Mouse (Mus musculus) heart, postnatal 10 days (tissue): ENCODE measurements at regions not wholly inside any gene's neighbourhood (a gene's known extent, or its start where the extent isn't known, plus 50 kb on each side); places are given as distances from the start of the nearest gene placed in this dataset.

Experiments
- DNase-seq, 2 experiments: peaks; one replicate each; pipeline ENCODE4 v3.0.0; 2021
- intact Hi-C: fragments of 180-260 bp; cut with DNase I; formaldehyde crosslinking; loops from one replicate; pipeline ENCODE4 v1.15.1; 2025

DNA sequence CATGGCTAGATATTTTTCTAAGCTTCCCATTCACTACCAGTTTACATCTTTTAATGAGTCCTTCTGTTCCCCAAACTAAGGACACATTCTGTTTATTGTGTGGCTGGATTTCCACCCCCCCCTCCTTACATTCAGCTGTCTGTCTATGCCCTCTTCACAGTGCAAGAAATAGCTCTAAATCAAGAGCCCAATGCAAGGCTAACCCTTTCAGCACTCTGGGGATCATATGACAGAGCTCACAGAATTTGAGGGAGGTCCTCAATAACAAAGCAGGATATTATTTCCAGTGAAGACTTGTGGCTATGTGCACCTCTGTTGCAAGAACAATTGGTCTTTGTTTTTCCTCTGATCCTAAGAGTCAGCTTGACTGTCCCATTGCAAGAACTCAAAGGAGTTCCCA lies 874.1 kb upstream of the Gje1 start:
- intact Hi-C loops = no loop called here
- no peak for DNase-seq

GRCm38 (mm10) chr10:15586081-15586480 lies 868.1 kb upstream of the Gje1 start:
- intact Hi-C loops = no loop called here
- DNase-seq = peak; percentile 12 to 25

GRCm38 (mm10) chr10:15564119-15564518 lies 846.1 kb upstream of the Gje1 start:
- intact Hi-C loops = no loop called here
- DNase-seq = no peak

GRCm38 (mm10) chr10:15553407-15554064 lies 835.5 kb upstream of the Gje1 start:
- intact Hi-C loops = no loop called here

GRCm38 (mm10) chr10:15541797-15542350 lies 823.9 kb upstream of the Gje1 start:
- DNase-seq = no peak

More at GRCm38 (mm10) chr10:15553407-15554064, 835.5 kb upstream of the Gje1 start:
- no peak for DNase-seq

DNA sequence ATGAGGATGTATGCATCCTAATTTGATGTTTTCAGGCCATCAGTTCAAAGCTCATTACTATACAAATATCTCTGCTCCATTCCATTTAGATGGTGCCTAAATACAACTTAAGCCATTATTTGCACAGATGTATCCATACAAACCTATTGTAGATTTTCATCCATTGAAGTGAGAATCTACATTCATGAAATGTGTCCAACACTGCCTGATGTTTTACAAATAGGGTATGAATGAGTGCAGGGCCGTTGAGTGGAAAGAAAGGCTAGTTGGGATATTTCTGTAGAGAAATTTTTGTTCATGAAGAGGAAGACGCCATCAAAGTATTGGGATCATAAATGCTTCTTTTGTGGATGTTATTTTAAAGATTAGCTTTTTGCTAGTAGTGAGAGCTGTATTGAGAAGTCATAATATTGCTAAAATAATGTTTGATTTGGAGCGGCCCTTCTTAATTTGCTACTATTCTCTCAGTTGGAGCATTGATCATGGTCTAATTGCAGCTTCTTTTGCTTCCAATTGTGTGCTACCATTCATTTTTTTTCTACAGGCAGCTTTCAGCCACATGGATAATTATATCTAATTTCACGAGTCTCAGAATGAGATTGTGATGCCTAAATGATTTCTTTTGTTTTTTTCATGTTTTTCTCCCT lies 822.9 kb upstream of the Gje1 start:
- no peak for DNase-seq
- intact Hi-C loops = no loop called here

More at GRCm38 (mm10) chr10:15541797-15542350, 823.9 kb upstream of the Gje1 start:
- intact Hi-C loops = no loop called here

DNA sequence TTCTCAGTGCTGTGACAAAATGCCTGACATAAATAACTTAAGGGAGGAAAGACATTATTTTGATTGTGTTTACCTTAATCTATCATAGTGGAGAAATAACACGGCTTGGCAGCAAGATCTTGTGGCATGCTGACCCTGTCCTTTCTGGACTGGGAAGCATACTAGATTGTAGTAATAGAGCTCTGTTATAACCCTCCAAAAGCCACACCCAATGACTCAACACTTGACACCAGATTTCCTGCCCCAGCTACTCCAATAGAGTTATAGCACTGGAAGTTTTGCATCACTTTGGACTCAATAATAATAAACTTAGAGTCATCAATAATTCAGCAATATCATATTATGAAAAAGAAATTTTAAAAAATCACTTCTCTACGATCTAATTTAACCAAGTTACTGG lies 818.0 kb upstream of the Gje1 start:
- DNase-seq = no peak
- intact Hi-C loops = no loop called here

GRCm38 (mm10) chr10:15487367-15487766 lies 769.4 kb upstream of the Gje1 start:
- intact Hi-C loops = no loop called here
- DNase-seq = no peak

- intact Hi-C loops = no loop called here
- DNase-seq = peak in 1 of 2 experiments; percentile 4
Measured at GRCm38 (mm10) chr10:15443281-15443680, 725.3 kb upstream of the Gje1 start.

DNA sequence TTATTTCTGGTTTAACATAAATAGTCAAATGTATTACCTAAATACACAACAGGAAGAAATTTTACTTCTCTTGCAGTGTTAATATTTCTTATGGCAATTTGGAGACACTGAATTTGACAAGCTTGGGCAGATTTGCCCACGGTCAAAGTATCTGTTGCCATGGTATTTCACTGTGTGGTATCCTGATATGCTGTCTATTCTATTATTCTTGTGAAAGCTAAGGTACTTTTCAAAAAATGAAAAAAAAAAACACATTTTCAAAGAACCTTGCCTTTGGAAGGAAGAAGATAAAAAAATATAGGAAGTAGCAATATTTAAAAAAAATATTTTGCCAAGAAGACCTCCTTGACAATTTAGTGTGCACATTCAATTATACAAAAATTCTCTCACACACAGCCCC lies 723.2 kb upstream of the Gje1 start:
- no peak for DNase-seq
- intact Hi-C loops = no loop called here

GRCm38 (mm10) chr10:15426746-15427145 lies 708.7 kb upstream of the Gje1 start:
- peak in 1 of 2 experiments; percentile 2 for DNase-seq
- intact Hi-C loops = no loop called here

DNA sequence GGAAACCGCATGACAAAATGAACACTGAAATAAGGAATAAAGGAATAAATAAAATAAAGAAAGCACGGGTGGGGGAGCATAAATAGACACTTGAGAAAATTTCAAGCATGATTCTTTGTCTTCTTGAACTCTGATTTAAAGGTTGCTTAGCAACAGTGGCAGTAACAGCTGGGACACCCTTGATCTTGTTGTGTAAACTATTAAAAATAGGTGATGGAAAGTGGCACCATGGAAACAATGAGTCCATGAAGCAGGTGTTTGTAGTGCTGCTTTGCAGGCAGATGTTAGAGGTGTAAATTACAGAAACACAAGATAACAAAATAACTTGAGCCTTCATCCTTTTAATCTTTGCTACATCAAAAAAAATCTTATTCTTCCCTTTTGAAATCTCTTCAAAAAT lies 688.2 kb upstream of the Gje1 start:
- intact Hi-C loops = no loop called here

GRCm38 (mm10) chr10:15405706-15406105 lies 687.7 kb upstream of the Gje1 start:
- DNase-seq = no peak
- intact Hi-C loops = no loop called here

More for the DNA sequence above, 688.2 kb upstream of the Gje1 start:
- DNase-seq = no peak

- DNase-seq = no peak
- intact Hi-C loops = no loop called here
Measured at GRCm38 (mm10) chr10:15399964-15400363, 682.0 kb upstream of the Gje1 start.

DNA sequence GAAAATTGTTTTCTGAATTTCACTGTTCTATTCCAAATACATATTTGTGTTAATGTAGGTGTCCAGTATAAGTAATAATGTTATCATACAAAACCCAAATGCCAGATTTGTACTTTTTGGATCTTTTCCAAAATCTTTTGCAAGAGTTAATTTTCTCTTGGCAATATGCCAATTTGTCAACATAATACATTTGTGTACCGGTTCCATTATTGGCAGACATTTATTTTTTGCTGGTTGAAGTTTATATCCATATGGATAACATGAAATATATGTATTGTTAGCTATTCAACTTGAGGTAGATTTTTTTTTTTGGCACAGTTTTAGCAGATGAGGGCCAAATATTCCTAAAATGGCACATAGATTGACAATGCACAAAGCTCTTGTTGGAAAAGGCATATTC lies 679.1 kb upstream of the Gje1 start:
- DNase-seq = no peak
- intact Hi-C loops = no loop called here

- intact Hi-C loops = no loop called here
- DNase-seq = no peak
Measured at GRCm38 (mm10) chr10:15395295-15395694, 677.3 kb upstream of the Gje1 start.

DNA sequence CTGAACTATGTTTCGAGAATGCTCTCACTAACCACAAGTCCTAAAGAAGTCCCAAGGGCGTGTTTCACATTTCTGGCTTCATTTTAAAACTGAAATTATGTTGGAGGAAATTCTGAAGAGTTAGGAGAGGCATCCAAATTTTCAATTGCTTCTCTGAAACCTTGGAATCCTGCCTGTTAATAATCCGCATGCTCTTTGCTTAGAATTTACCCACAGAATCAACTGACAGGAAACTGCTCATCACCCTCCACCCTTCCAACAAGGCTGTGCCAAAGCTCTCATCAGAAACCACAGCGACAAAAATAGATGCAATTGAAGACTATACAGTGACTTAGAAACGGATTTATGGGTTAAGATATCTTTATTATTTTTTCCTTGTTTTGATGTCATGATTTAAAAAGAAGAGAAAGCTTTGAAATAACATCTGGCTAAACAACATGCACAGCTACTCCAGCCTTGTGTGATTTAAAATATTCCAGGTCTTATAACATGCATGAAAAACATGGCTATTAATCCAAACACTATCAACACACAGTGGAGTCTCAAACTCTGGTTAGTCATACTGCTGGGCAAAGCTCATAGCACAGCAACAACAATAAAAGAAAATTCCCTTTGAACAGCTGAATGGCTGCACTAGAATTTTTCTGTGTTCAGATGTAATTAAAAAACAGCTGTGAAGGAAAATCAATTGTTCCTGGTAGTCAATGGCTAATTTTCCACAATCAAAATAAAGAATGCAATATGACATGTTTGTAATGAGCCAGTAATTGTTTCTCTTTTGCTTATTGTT lies 674.2 kb upstream of the Gje1 start:
- DNase-seq = peak; percentile 34 to 37
- intact Hi-C loops = no loop called here

- no peak for DNase-seq
- intact Hi-C loops = no loop called here
Measured at GRCm38 (mm10) chr10:15373571-15373970, 655.6 kb upstream of the Gje1 start.
